Mouse (Mus musculus) CH12.LX (cell line): ENCODE results near the gene Eif5b. TPM values are rescaled to one million over a fixed set of nuclear protein-coding genes. Genes with fewer than 3 reads are reported as not detected.

Experiments
- DNase-seq: peaks from one replicate; pipeline ENCODE4 v3.0.0-alpha.2; 2013; ENCODE audit errors: extremely low read depth
- H3K27ac ChIP-seq: 2 replicates; pipeline ENCODE4 v1.5.1; 2012; ENCODE audit warnings: low read depth, mild to moderate bottlenecking, control low read depth, moderate library complexity; ENCODE audit not compliant: insufficient read depth
- H3K27me3 ChIP-seq: replicated peaks from 2 replicates; pipeline ENCODE3; 2012; ENCODE audit warnings: inconsistent platforms
- H3K36me3 ChIP-seq, 2 experiments: replicated peaks in 1 of 2; 2 replicates each; pipeline versions ENCODE3 to v1.6.1; 2012; ENCODE audit warnings: inconsistent platforms in 1 of 2, low read length in 1 of 2, mild to moderate bottlenecking in 1 of 2, mixed read lengths in 1 of 2, moderate library complexity in 1 of 2; ENCODE audit not compliant: control insufficient read depth in 1 of 2, insufficient read depth in 1 of 2
- H3K4me1 ChIP-seq, 2 experiments: 2 replicates each; pipeline ENCODE4 v1.6.1; 2012; ENCODE audit warnings: inconsistent platforms in 1 of 2, moderate library complexity in 1 of 2; ENCODE audit not compliant: insufficient read depth in 2 of 2, control insufficient read depth in 1 of 2
- H3K4me2 ChIP-seq: 2 replicates; pipeline ENCODE4 v1.6.1; 2012; ENCODE audit warnings: low read depth, mild to moderate bottlenecking, control low read depth; ENCODE audit not compliant: poor library complexity, insufficient read depth, severe bottlenecking
- H3K4me3 ChIP-seq, 3 experiments: fragments of 150-350 bp in 1 of 3; sonication (generic) in 1 of 3; replicated peaks in 1 of 3; 2 replicates each; pipeline versions ENCODE3 to v1.5.1; 2011 to 2012; ENCODE audit warnings: low read depth in 2 of 3, low read length in 2 of 3, mild to moderate bottlenecking in 2 of 3, moderate library complexity in 2 of 3, control low read depth in 1 of 3, improper control_type of control experiment in 1 of 3, inconsistent platforms in 1 of 3, mixed read lengths in 1 of 3; ENCODE audit not compliant: poor library complexity in 1 of 3
- H3K79me2 ChIP-seq: replicated peaks from 2 replicates; pipeline ENCODE4 v1.6.1; 2012; ENCODE audit warnings: mild to moderate bottlenecking, moderate library complexity; ENCODE audit not compliant: control insufficient read depth, poor library complexity, insufficient read depth, severe bottlenecking; ENCODE audit errors: extremely low read depth
- H3K9ac ChIP-seq: 2 replicates; pipeline ENCODE4 v1.6.1; 2012; ENCODE audit warnings: low read depth, mild to moderate bottlenecking, control low read depth, moderate library complexity; ENCODE audit not compliant: insufficient read depth
- H3K9me3 ChIP-seq: replicated peaks from 2 replicates; pipeline ENCODE3; 2012; ENCODE audit warnings: low read length, inconsistent platforms, mixed read lengths
- CHD2 ChIP-seq: IDR thresholded peaks from 2 replicates; pipeline ENCODE4 v1.6.1; 2011; ENCODE audit warnings: low read length, improper control_type of control experiment
- CTCF ChIP-seq, 2 experiments: IDR thresholded peaks in 1 of 2; conservative IDR thresholded peaks in 1 of 2; 2 replicates each; pipeline ENCODE4 v1.5.1; 2011 to 2012; ENCODE audit warnings: low read depth in 2 of 2, low read length in 2 of 2, improper control_type of control experiment in 1 of 2, inconsistent platforms in 1 of 2, mild to moderate bottlenecking in 1 of 2, moderate library complexity in 1 of 2
- ELF1 ChIP-seq: IDR thresholded peaks from 2 replicates; pipeline ENCODE4 v1.6.1; 2014; ENCODE audit warnings: low read depth, mild to moderate bottlenecking, inconsistent platforms, low read length, improper control_type of control experiment
- GABPA ChIP-seq: IDR thresholded peaks from 2 replicates; pipeline ENCODE4 v1.6.1; 2012; ENCODE audit warnings: low read depth, low read length, improper control_type of control experiment, inconsistent platforms; ENCODE audit not compliant: insufficient replicate concordance
- IRF4 ChIP-seq: IDR thresholded peaks from 2 replicates; pipeline ENCODE4 v1.6.1; 2014; ENCODE audit warnings: low read depth, mild to moderate bottlenecking, inconsistent platforms, low read length, improper control_type of control experiment
- JUN ChIP-seq: IDR thresholded peaks from 2 replicates; pipeline ENCODE4 v1.6.1; 2011; ENCODE audit warnings: low read depth, mild to moderate bottlenecking, low read length, improper control_type of control experiment, moderate library complexity; ENCODE audit not compliant: insufficient read depth
- JUND ChIP-seq: conservative IDR thresholded peaks from 2 replicates; pipeline ENCODE4 v1.6.1; 2011; ENCODE audit warnings: low read depth, low read length, improper control_type of control experiment
- KAT2A ChIP-seq: IDR thresholded peaks from 2 replicates; pipeline ENCODE4 v1.6.1; 2012; ENCODE audit warnings: low read length, improper control_type of control experiment, inconsistent platforms; ENCODE audit not compliant: insufficient replicate concordance
- MAFK ChIP-seq: IDR thresholded peaks from 2 replicates; pipeline ENCODE4 v1.6.1; 2011; ENCODE audit warnings: low read length, improper control_type of control experiment; ENCODE audit not compliant: insufficient replicate concordance
- MAX ChIP-seq: IDR thresholded peaks from 2 replicates; pipeline ENCODE4 v1.6.1; 2011; ENCODE audit warnings: low read length, improper control_type of control experiment
- MAZ ChIP-seq: IDR thresholded peaks from 2 replicates; pipeline ENCODE4 v1.6.1; 2012; ENCODE audit warnings: low read depth, mild to moderate bottlenecking, inconsistent platforms, low read length, improper control_type of control experiment, moderate library complexity
- MEF2A ChIP-seq: IDR thresholded peaks from 2 replicates; pipeline ENCODE4 v1.6.1; 2014; ENCODE audit warnings: low read depth, mild to moderate bottlenecking, inconsistent platforms, low read length, improper control_type of control experiment, borderline replicate concordance
- MXI1 ChIP-seq: IDR thresholded peaks from 2 replicates; pipeline ENCODE4 v1.6.1; 2011; ENCODE audit warnings: mild to moderate bottlenecking, low read depth, low read length, improper control_type of control experiment
- NELFE ChIP-seq: IDR thresholded peaks from 2 replicates; pipeline ENCODE4 v1.6.1; 2011; ENCODE audit warnings: low read depth, low read length, improper control_type of control experiment
- POLR2A ChIP-seq: IDR thresholded peaks from 2 replicates; pipeline ENCODE4 v1.6.1; 2011; ENCODE audit warnings: low read depth, mild to moderate bottlenecking, improper control_type of control experiment, low read length
- POLR2AphosphoS2 ChIP-seq: IDR thresholded peaks from 2 replicates; pipeline ENCODE4 v1.6.1; 2011; ENCODE audit warnings: low read depth, low read length, improper control_type of control experiment
- RAD21 ChIP-seq: IDR thresholded peaks from 2 replicates; pipeline ENCODE4 v1.6.1; 2011; ENCODE audit warnings: low read depth, mild to moderate bottlenecking, low read length, improper control_type of control experiment, moderate library complexity
- RCOR1 ChIP-seq: conservative IDR thresholded peaks from 2 replicates; pipeline ENCODE4 v1.6.1; 2012; ENCODE audit warnings: low read depth, mild to moderate bottlenecking, inconsistent platforms, low read length, improper control_type of control experiment
- SIN3A ChIP-seq: IDR thresholded peaks from 2 replicates; pipeline ENCODE4 v1.6.1; 2012; ENCODE audit warnings: low read length, improper control_type of control experiment, inconsistent platforms
- SMC3 ChIP-seq: IDR thresholded peaks from 2 replicates; pipeline ENCODE4 v1.6.1; 2011; ENCODE audit warnings: low read depth, low read length, improper control_type of control experiment
- TBP ChIP-seq: conservative IDR thresholded peaks from 2 replicates; pipeline ENCODE4 v1.6.1; 2011; ENCODE audit warnings: low read depth, low read length, improper control_type of control experiment
- UBTF ChIP-seq: IDR thresholded peaks from 2 replicates; pipeline ENCODE4 v1.6.1; 2012; ENCODE audit warnings: low read depth, mild to moderate bottlenecking, inconsistent platforms, low read length, improper control_type of control experiment, moderate library complexity
- USF1 ChIP-seq: IDR thresholded peaks from 2 replicates; pipeline ENCODE4 v1.6.1; 2014; ENCODE audit warnings: low read depth, mild to moderate bottlenecking, inconsistent platforms, low read length, improper control_type of control experiment
- ZMIZ1 ChIP-seq: IDR thresholded peaks from 2 replicates; pipeline ENCODE4 v1.6.1; 2012; ENCODE audit warnings: low read depth, mild to moderate bottlenecking, inconsistent platforms, low read length, improper control_type of control experiment
- dilution Hi-C: fragments of 300-500 bp; cut with MboI; formaldehyde crosslinking; loops from 2 replicates; pipeline ENCODE4 v1.14.3; 2020; ENCODE audit warnings: low sequenced_read_pairs; ENCODE audit not compliant: extremely low pct_unique_long_range_greater_than_20kb, extremely low pct_ligation_motif_present
- in situ Hi-C: fragments of 300-500 bp; cut with MboI; formaldehyde crosslinking; loops from 3 replicates; pipeline ENCODE4 v1.14.3; 2019; ENCODE audit warnings: low sequenced_read_pairs, low pct_ligation_motif_present, low pct_unique_long_range_greater_than_20kb, mixed read lengths
- polyA plus RNA-seq: library from polyadenylated mRNA; unstranded; fragments of >175 nt; gene quantifications from 2 replicates; pipeline ENCODE4 v1.2.1, GENCODE M21; 2012; ENCODE audit warnings: low read depth; ENCODE audit not compliant: insufficient read length
- total RNA-seq, 2 experiments: library from RNA; depleted of rRNA; stranded (reverse); fragments of 300-350 nt in 1 of 2; fragments of >200 nt in 1 of 2; gene quantifications; 2 replicates each; pipeline ENCODE4 v1.2.3; 2012 to 2014

The Eif5b gene
- total and polyA plus RNA-seq, 3 experiments = 22.2 to 101 (median 29.8) TPM

- TF ChIP-seq RCOR1 (no peak), MXI1 (no peak; the same call in none of the 2 replicates), NELFE (no peak), UBTF (no peak), IRF4 (peak; percentile 92), RAD21 (no peak), MAX (peak; percentile 37; the same call in 1 of the 2 replicates), ELF1 (peak; percentile 60; the same call in 1 of the 2 replicates), KAT2A (no peak), POLR2AphosphoS2 (no peak), ZMIZ1 (no peak), MEF2A (0 out of 2 replicates have a peak, but pooled peaks have one; percentile 50), USF1 (no peak), CTCF (conservative IDR thresholded peaks at IDR 0.05 in 1 of 2, IDR thresholded peaks at IDR 0.05 in 1 of 2; ENCODE audit: low read depth in 2 of 2, low read length in 2 of 2) (no peak), MAZ (peak; percentile 70), SMC3 (no peak), GABPA (no peak), JUND (no peak; the same call in 1 of the 2 replicates), JUN (no peak), SIN3A (peak; percentile 93)
- TF ChIP-seq, all 38 proteins: peak for 14
Measured at GRCm38 (mm10) chr1:38012104-38012503, 14.3 kb downstream of the Eif5b start (continued).

- dilution Hi-C loops = no loop called here
- H3K4me2 ChIP-seq = peak overlapping the region; percentile 38; the same call in 1 of the 2 replicates
- peak; percentile 23 for DNase-seq
- no peak for TF ChIP-seq CHD2
- TF ChIP-seq TBP = 0 out of 2 replicates have a peak, but pooled peaks have one; percentile 4
- TF ChIP-seq MAFK = no peak
- TF ChIP-seq POLR2A = no peak
- no peak for TF ChIP-seq UBTF
- TF ChIP-seq, all 38 proteins: peak for 1
- H3K27me3 ChIP-seq = no peaks in the 10 kb centered on the region
- H3K27ac ChIP-seq = no peak overlapping the region
- in situ Hi-C loops = no loop called here
- peaks cover 0 to 13% of the 10 kb centered on the region in 2 experiments for H3K36me3 ChIP-seq
- peaks cover 62% of the 10 kb centered on the region for H3K79me2 ChIP-seq
- peaks cover 12 to 58% of the 10 kb centered on the region in 2 experiments for H3K4me1 ChIP-seq
- no peak overlapping the region for H3K9ac ChIP-seq
- H3K4me3 ChIP-seq = no peak overlapping the region
- H3K9me3 ChIP-seq = no peaks in the 10 kb centered on the region
Measured at GRCm38 (mm10) chr1:38012509-38012908, 14.7 kb downstream of the Eif5b start.
